Mouse (Mus musculus) skeletal muscle tissue, adult 2 months (tissue): ENCODE data around the gene Vwa7.
"Not testable (repeated sequence)": the region's sequence is repeated elsewhere in the genome, so short reads cannot be mapped to it uniquely, and the experiment has no call there.

Experiments used
- DNase-seq: peaks from one replicate; pipeline ENCODE4 v3.0.0-alpha.2; 2012; ENCODE audit warnings: low read depth, low spot score

Vwa7 gene

DNA sequence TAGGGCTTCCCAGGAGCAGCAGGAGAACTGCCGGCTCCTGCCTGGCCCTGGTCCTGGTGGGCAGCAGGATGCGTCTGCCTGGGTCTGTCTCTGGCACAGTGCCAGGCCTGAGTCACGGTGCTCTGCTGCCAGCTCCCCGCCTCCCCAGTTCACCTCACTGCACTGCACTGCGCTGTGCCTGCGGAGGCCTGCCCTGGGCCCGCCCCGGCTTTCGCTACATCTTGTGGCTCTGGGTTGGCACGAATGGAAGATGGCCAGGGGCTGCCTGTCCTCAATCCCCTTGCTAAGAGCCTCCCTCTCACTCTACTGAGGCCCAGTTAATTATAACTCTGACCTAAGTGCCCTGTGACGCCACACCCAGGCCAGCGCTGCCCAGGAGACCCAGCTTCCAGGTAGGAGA, at the start of gene Vwa7:
Vwa7 (plus strand) TSS at position 204 of the 400 bp plus-strand sequence.
- DNase-seq = peak; percentile 77

DNA sequence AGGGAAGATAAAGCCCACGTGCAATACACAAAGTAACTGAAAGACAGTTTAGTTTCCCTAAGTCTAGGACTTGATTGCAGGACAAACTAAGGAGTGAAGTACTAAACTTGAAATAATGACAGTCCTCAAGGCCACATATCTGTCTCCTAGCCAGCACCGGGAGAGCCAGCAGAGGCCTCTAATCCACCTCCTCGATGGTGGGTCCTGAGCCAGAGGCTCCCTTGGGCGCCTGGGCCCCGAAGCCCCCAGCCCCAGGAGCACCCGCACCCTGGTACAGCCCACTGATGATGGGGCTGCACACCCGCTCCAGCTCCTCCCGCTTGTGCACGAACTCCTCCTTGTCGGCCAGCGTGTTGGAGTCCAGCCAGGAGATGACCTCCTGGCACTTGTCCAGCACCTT, 46.6 kb upstream of the Vwa7 start, which contains the start of gene Gm20481:
Gm20481 (plus strand) TSS at position 91 of the 400 bp plus-strand sequence.
- DNase-seq = not testable (repeated sequence)

DNA sequence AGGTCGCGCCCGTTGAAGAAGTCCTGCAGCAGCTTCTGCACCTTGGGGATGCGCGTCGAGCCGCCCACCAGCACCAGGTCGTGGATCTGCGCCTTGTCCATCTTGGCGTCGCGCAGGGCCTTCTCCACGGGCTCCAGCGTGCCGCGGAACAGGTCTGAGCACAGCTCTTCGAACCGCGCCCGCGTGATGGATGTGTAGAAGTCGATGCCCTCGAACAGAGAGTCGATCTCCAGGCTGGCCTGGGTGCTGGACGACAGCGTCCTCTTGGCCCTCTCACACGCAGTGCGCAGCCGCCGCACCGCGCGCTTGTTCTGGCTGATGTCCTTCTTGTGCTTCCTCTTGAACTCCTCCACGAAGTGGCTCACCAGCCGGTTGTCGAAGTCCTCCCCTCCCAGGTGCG, 45.5 kb upstream of the Vwa7 start:
- DNase-seq = not testable (repeated sequence)

DNA sequence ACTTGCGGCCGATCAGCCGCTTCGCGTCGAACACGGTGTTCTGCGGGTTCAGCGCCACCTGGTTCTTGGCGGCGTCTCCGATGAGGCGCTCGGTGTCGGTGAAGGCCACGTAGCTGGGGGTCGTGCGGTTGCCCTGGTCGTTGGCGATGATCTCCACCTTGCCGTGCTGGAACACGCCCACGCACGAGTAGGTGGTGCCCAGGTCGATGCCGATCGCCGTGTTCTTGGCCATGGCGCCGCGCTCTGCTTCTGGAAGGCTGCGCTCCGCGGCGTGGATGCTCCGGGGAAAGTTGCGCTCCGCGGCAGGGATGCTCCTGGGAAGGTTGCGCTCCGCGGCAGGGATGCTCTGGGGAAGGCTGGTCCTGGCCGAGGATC, 44.7 kb upstream of the Vwa7 start:
- DNase-seq = not testable (repeated sequence)

DNA sequence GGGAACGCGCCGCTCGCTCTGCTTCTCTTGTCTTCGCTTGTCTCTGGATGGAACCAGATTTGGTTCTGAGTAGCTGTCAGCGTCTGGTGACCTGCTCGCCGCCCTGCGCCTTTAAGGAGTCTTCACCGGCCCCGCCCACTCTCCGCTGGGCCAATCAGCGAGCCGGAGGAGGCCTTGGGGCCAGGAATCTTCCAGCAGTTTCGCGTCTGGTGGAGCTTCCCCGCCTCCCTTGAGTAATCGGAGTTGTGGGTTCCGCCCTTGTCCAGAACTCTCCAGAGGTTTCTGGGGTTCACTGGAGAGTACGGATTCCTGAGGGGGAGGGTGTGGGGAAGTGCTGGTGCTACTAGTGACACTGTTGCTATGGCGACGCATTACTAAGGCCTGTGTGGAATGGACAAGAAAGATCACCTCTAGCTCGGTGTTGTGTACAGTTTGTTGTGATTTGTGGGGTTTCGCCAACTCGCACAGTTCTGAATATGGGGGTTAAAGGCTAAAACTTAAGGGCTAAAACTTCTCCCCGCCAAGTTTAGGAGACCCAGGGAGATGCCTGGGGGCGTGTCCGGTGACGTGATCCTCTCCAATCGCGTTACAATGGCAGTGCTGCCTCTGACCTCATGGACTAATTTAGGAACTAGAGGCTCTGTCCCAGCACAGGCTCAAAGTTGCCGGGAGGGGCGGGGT, 44.2 kb upstream of the Vwa7 start, which contains the start of the genes Hspa1a and Hspa1l:
Hspa1a (minus strand) TSS at position 88 of the 681 bp plus-strand sequence.
Hspa1l (plus strand) TSS at position 635 of the 681 bp plus-strand sequence.
- peak; percentile 86 for DNase-seq

DNA sequence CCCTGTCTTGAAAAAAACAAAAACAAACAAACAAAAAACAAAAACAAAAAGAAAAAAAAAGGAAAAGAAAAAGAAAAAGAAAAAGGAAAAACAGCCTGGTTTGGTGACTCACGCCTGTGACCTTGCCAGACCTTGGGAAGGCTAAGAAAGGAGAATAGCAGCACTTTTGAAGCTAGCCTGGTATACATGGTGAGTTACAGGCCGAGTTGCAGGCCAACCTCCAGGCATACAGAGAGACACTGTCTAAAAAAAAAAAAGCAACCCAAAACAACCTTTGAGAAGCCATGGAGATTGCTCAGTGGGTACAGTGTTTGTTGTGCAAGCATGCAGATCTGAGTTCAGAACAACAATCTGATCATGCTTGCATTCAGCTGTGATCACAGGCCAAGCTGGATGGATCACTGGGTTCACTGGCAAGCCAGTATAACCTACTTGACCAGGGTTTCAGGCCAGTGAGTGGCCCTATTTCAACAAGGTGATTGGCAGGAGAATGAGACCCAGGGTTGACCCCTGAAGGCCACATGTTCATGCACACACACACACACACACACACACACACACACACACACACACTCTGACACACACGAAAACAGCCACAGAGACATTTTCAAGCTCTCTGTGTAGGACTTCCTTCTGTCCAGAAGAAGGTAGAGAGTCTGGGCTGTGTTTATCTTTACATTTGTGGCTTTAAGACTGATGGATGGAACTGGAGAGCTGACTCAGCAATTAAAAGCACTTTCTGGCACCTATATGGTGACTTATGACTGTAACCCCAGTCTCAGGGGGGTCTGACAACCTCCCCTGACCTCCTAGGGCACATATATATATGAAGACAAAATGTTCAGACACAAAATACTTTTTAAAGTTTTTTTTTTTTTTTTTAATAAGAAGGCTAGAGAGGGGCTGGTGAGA, 40.5 kb upstream of the Vwa7 start:
- DNase-seq = no peak

DNA sequence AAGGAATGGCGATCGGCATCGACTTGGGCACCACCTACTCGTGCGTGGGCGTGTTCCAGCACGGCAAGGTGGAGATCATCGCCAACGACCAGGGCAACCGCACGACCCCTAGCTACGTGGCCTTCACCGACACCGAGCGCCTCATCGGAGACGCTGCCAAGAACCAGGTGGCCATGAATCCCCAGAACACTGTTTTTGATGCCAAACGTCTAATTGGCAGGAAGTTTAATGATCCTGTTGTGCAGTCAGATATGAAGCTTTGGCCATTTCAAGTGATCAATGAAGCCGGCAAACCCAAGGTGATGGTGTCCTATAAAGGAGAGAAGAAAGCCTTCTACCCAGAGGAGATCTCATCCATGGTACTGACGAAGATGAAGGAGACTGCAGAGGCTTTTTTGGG, 39.4 kb upstream of the Vwa7 start:
- no peak for DNase-seq

DNA sequence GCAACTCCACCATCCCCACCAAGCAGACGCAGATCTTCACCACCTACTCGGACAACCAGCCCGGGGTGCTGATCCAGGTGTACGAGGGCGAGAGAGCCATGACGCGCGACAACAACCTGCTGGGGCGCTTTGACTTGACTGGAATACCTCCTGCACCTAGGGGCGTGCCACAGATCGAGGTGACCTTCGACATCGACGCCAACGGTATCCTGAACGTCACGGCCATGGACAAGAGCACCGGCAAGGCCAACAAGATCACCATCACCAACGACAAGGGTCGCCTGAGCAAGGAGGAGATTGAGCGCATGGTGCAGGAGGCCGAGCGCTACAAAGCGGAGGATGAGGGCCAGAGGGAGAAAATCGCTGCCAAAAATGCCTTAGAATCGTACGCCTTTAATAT, 38.1 kb upstream of the Vwa7 start:
- no peak for DNase-seq

DNA sequence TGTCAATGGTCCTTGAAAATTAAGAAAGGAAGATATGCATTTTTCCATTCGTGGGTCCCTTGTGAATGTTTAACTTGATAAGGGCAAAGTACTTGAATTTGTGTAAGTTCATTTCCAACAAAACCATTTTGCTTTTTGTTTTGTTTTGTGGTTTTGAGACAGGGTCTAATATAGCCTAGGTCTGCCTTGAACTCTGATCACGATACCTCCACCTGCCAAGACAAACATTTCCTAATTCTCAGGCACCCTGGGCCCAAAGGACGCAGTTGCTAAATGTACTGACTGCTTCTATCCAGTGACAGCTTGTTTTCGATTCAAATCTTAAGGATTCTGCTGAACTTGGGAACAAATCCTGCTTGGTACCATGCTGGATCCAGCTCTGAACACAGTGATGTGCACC, 36.7 kb upstream of the Vwa7 start:
- no peak for DNase-seq

DNA sequence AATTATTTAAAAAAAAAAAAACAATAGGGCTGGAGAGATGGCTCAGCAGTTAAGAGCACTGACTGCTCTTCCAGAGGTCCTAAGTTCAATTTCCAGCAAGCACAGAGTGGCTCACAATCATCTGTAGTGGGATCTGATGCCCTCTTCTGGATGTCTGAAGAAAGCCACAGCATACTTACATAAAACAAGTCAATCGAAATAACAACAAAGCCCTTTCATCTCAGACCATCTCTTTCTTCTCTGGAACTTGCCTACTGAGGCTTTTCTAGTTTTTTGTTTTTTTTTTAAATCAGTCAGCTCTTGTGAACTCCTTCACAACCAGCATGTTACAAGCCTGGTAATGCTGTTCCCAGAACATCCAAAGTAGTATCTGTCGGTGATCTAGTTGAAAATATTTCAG, 35.7 kb upstream of the Vwa7 start:
- peak; percentile 65 for DNase-seq

DNA sequence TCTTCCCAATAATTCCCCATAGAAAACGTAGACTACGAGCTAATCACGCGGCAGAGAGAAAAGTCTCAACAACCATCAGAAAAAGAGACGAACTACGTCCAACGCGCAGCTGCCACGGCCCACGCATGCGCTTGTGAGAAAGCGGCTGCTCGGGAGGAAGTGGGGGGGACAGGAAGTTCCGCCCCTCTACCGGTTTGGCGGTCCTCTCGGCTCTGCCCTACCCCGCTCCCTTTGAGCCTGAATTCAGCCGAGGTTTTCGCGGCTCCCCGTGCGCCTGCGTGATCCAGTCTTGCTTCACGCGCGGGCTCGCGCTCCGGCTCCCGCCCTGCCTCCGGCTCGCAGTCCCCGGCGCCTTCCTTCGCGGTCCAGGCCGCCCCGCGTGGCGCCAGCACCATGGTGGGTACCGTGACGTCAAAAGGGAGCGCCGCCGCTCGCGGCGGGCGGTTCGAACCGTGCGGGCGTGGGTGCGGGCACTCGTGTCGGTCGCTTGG, 34.6 kb upstream of the Vwa7 start, which contains the start of gene Lsm2:
Lsm2 (plus strand) TSS at position 173 of the 491 bp plus-strand sequence.
- DNase-seq = peak; percentile 92

DNA sequence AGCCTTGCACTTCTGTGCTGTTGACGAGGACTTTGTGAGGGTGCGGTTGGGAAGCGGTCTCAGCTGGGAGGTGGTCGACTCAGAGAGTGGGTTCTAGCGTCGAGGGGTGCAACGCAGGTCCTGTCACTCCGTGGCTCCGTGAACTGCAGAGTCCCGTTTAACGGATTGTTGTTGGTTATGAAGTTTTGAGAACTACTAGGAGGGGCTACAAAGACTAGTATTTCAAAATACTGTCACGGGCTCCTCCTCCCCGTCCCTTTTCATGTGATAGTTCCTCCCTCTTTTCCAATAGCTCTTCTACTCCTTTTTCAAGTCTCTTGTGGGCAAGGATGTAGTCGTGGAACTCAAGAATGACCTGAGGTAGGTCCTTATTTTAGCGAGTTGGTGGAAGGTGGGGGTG, 34.1 kb upstream of the Vwa7 start:
- no peak for DNase-seq

DNA sequence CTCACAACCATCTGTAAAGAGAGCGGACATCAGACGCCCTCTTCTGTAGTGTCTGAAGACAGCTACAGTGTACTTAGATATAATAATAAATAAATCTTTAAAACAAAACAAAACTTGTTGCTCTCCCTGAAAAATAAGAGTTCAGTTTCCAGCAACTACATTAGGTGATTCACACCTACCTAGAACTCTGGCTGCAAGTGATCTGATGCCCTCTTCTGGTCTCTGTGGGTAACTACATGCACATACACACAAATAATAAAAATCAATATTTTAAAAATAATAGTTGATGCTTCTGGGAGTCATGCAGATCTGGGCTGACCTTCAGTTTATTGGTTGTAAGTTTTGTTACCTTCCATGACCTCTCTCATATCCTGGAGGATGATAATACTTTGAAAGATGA, 32.2 kb upstream of the Vwa7 start:
- no peak for DNase-seq

DNA sequence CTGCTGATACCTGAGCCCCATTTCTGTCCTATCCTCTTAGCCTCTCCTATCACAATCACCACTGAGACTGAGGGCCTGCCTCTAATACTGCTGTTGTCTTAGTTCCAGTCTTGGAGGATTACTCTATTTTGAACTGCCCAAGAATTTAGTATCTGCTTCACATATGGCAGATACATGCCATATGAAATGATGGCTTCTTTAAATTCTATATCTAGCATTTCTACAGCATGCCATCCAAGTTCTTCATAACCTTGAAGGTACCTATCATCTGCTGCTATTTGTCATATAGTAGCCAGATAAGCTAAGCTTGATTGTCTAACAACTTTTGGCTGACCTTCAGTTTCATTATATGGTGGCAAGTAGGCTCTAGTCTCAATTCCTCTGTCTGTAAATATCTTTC, 21.6 kb upstream of the Vwa7 start:
- DNase-seq = no peak

DNA sequence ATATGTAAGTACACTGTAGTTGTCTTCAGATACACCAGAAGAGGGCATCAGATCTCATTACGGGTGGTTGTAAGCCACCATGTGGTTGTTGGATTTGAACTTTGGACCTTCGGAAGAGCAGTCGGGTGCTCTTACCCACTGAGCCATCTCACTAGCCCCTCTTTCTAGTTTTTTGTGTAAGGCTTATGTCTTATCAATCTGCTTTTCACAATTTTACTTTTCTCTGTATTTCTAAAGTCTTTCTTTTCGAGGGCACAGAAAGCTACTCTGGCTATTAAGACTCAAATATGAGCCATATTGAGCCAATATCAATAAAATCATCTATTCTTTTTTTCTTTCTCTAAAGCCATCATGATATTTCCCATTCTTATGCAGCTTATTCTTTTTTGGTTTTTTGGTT, 21.2 kb upstream of the Vwa7 start:
- DNase-seq = not testable (repeated sequence)

DNA sequence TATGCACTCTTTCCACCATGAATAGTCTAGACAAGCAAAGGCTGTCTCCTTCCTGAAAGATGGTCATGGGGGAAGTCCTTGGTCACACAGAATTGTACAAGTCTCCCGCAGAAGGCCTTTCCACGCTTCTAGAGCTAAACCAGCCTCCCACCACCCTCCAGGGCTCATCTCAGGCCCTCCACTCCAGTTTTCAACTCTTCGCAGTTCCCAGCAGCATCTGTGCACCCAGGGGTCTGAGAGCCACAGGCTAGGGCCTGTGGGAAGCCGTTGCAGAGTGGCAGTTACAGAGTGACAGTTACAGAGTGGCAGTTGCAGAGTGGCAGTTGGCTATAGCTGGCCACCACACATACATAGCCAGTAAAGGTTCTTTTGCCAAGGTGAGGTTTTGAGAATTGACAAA, 20.5 kb upstream of the Vwa7 start:
- DNase-seq = not testable (repeated sequence)

DNA sequence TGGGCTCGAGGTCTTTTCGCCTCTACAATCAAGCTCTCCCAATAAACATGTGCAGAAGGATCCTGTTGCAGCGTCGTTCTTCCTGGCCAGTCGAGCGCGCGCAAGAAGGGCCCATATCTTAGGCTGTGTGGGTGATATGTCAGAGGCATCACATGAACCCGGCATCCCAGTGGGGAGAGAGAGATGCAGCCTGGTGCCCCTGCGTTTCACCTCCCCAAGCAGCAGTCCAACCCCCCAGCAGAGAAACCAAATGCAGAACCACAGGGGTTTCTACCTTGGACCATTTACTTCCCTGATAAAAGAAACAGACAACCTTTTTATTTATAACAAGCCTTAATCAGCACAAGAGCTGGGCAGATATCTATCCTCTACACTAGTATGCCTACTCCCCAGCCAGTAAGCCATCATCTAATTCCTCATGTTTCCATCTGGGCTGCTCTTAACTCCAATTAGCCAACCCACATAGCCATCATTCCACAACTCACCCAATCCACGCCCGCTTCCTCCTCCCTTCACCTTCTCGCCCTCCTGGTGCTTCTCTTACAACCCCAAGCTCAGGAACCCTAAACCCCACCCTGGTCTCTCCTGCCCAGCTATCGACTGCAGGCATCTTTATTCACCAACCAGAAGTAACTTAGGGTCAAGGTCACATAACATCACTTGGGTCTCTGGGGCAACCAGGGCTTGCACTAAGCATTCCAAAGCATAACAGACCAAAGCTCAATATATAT, 19.8 kb upstream of the Vwa7 start:
- no peak for DNase-seq

DNA sequence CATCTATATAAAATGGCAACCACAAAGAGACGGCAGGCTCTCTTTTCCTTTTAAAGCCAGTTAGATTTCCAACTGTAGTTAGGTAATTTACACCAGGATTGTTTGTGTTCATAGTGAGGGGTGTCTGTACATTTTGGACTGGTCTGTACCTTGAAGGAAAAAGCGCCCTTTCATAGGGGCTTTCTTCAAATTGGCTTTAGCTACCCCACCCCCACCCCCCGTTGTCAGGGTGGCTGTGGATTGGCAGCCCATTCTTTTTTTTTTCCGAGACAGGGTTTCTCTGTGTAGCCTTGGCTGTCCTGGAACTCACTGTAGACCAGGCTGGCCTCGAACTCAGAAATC, 19.3 kb upstream of the Vwa7 start:
- DNase-seq = no peak

DNA sequence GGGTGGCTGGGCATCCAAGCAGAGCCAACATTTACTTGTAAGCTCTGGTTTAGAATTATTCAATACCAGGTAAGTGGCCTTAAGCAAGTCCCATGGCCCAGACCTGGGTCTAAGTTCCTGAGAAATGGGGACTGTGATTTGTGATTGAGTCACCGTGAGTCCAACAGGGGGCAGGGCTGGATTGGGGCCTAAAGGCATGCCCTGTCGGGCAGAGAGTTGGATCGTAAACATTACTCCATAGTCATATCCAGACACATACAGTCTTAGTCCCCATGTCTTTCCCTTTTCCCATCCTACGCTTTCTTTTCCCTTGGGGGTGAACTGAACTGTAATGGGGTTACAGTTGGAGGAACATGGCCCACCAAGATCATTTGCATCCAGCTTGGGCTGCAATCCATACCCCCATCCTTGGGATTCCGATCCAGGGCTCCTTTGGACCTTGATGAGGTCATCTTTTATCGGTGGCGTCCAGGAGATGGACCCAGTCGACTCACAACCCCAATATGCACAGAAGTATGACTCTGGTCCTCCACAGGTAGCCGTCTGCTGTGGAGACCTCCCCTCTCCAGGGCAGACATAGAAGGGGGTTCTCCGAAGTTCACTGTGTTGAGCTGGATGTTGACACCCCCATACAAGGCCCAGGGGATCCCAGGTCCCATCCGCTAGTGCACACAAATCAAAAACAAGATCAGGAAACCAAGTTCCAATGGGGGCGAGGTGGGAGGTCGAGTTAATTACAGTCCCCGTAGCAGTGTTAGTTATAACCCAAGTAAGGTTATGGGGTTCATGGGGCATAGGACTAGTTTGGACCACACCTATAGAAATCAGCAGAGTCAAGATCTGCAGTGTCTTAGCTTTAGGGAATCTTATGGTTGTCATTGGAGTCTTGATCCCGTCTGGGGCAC, 17.6 kb upstream of the Vwa7 start:
- DNase-seq = no peak

DNA sequence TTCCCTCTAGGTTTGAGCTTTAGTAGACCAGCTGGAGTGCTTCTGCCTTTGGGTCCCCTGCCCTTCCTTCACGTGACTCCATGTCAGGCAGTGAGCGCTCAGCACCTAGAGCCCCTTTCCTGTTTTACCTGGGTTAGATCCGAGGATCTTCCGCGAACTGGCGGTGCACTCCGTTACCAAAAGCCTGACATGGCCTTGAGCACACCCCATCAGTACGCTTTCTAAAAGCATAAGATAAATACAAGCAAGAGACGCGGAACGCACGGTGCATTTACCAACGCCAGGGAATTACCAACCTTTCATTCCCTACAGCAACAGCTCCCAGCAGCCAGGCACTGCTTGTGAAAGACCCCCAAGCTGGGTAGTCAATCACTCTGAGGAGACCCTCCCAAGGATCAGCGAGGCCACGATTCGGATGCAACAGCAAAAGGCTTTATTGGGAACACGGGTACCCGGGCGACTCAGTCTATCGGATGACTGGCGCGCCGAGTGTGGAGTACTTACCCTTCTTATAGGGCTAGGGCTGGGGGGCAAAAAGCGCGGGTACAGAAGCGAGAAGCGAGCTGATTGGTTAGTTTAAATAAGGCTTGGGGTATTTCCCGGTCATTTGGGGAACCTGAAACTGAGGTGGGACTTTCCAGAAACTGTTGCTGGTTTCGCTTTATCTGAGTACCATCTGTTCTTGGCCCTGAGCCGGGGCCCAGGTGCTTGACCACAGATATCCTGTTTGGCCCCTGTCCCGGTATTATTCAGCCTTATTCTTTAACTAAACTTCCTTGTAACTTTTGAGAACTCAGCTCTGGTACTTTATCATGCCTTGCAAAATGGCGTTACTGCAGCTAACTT, 16.3 kb upstream of the Vwa7 start:
- DNase-seq = not testable (repeated sequence)
